Mouse (Mus musculus): ENCODE results near the gene Gm9803. TPM values are rescaled to one million over a fixed set of nuclear protein-coding genes. Genes with fewer than 3 reads are reported as not detected.

Gm9803 gene
- polyA plus RNA-seq (2017; shearing (Covaris generic)), result 45.3 TPM

GRCm38 (mm10) chr10:43523931-43524330 lies at the start of gene Gm9803:
Gene Gm9803 (plus strand): TSS chr10:43524084.

DNA sequence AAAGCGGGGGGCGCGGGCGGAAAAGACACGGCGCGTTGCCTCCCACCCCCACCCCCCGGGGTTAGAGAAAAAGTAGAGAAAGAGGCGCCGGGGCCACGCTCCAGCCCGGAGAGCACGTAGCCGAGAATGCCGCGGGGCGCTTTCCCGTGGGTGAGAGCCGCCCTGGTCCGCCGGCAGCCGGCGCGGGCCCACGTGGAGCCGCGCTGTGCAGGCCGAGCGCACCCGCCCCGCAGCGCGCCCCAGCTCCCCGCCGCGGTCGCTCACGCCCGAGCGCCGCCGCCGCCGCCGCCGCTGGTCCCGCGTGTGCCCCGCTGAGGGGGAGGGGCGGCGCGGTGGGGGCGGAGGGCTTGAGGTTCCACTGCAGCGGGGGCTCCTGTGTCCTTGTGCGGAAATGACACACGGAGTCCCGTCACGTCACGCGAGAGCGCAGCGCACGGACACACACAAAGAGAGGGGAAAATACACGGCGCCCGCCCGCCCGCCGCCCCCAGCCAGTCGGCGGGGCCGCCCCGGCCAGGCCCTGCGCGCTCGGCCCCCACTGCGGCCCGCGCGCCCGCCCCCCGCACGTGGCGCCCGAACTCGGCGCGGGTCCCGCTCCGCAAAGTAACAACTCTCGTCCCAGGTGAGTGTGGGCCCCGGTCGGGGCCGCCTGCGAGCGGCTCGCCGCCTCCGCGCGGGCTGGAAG lies 45.0 kb upstream of the Gm9803 start, which contains the start of gene Bend3:
Gene Bend3, plus strand, starts transcription at position 81 of the 685 bp plus-strand sequence.

GRCm38 (mm10) chr10:43540442-43541152 lies 16.7 kb downstream of the Gm9803 start, which contains the start of gene 1700021F05Rik:
Gene 1700021F05Rik (minus strand): TSS chr10:43540994.

Other genes with a start within 250 kb of the Gm9803 start
- gene Bend3, start 45.3 kb upstream of the Gm9803 start, polyA plus RNA-seq (2017; shearing (Covaris generic)), result 6.8 TPM
- gene 1700021F05Rik, start 16.9 kb downstream of the Gm9803 start, polyA plus RNA-seq (2017; shearing (Covaris generic)), result 15.2 TPM
- gene Cd24a, start 54.2 kb downstream of the Gm9803 start, polyA plus RNA-seq (2017; shearing (Covaris generic)), result 4.2 TPM

Data from naive thymus-derived CD4-positive, alpha-beta T cell, adult 5 months (primary cell).